Mouse (Mus musculus) kidney, adult 2 months (tissue): ENCODE measurements around the gene Fsip1.

ENCODE experiments used
- CTCF ChIP-seq: fragments of 200-500 bp; conservative IDR thresholded peaks from 2 replicates; pipeline ENCODE4 v1.5.1; 2011; ENCODE audit warnings: low read depth, mild to moderate bottlenecking, control low read depth, low read length, moderate library complexity, mixed read lengths; ENCODE audit not compliant: insufficient read depth, insufficient read length
- POLR2A ChIP-seq: fragments of 200-500 bp; IDR thresholded peaks from one replicate; pipeline ENCODE4 v1.6.1; 2011; ENCODE audit warnings: low read depth, low read length, control low read depth

GRCm38 (mm10) chr2:118282467-118282866 lies 25.7 kb upstream of the Fsip1 start:
- TF ChIP-seq POLR2A (no peak), CTCF (no peak)
